Mouse (Mus musculus) erythroblast, embryonic 14.5 days (primary cell): ENCODE data around the gene Nrl.

Experiments used
- GATA1 ChIP-seq: IDR thresholded peaks from 2 replicates; pipeline ENCODE4 v1.6.1; 2012; ENCODE audit warnings: low read length, inconsistent platforms, mixed read lengths
- TAL1 ChIP-seq: IDR thresholded peaks from 3 replicates; pipeline ENCODE4 v1.6.1; 2012; ENCODE audit warnings: low read length, inconsistent platforms, mixed read lengths

DNA sequence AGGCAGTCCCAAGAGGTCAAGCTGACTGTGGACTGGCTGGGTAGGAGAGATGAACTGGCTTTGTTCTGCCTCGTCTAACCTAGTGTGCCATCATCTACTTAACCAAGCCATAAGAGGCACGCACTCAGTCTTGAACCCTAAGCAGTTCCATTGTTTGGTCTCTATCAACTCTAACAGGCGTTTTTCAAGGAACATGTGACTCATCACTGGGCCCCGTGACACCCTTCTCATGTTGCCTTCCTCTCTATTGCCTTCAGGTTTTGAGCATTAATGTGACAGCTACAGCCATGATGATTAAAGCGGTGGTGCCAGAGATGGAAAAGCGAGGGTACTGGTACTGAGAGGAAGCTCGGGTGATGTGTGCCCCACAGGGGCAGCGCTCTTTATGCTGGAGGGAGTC, 37.9 kb downstream of the Nrl start:
- TF ChIP-seq GATA1 (no peak), TAL1 (no peak)
